Mouse (Mus musculus) stomach, embryonic 14.5 days (tissue): ENCODE measurements at regions not wholly inside any gene's neighbourhood (a gene's known extent, or its start where the extent isn't known, plus 50 kb on each side); places are given as distances from the start of the nearest gene placed in this dataset.
A peak's percentile ranks its signal among the peaks of the same experiment; 100 is the strongest.

Experiments
- ATAC-seq: fragments of 200-750 bp; cut with Nextera tagmentation; 2 replicates; pipeline ENCODE4 v1.8.0; 2017; ENCODE audit warnings: low read depth, moderate TSS enrichment; ENCODE audit not compliant: insufficient number of reproducible peaks, insufficient read depth, low FRiP score
- H3K27ac ChIP-seq: fragments of 300-500 bp; sonication (generic); 2 replicates; pipeline ENCODE4 v1.5.1; 2014; ENCODE audit warnings: mild to moderate bottlenecking, low read length, moderate library complexity, mixed read lengths
- H3K27me3 ChIP-seq: fragments of 300-500 bp; sonication (generic); 2 replicates; pipeline ENCODE4 v1.6.1; 2014; ENCODE audit warnings: low read length, control low read depth, mixed read lengths; ENCODE audit not compliant: control insufficient read depth, insufficient read depth
- H3K36me3 ChIP-seq: fragments of 300-500 bp; sonication (generic); 2 replicates; pipeline ENCODE4 v1.6.1; 2014; ENCODE audit warnings: mild to moderate bottlenecking, control low read depth, low read length, moderate library complexity, mixed read lengths; ENCODE audit not compliant: control insufficient read depth, insufficient read depth
- H3K4me1 ChIP-seq: fragments of 300-500 bp; sonication (generic); 2 replicates; pipeline ENCODE4 v1.6.1; 2014; ENCODE audit warnings: low read length, control low read depth, mixed read lengths; ENCODE audit not compliant: control insufficient read depth, insufficient read depth
- H3K4me2 ChIP-seq: fragments of 300-500 bp; sonication (generic); replicated peaks from 2 replicates; pipeline ENCODE4 v1.6.1; 2014; ENCODE audit warnings: low read depth, low read length, control low read depth
- H3K4me3 ChIP-seq: fragments of 300-500 bp; sonication (generic); 2 replicates; pipeline ENCODE4 v1.5.1; 2014; ENCODE audit warnings: low read depth, low read length, control low read depth
- H3K9ac ChIP-seq: fragments of 300-500 bp; sonication (generic); replicated peaks from 2 replicates; pipeline ENCODE4 v1.6.1; 2014; ENCODE audit warnings: low read depth, mild to moderate bottlenecking, control low read depth, low read length, moderate library complexity, mixed read lengths
- H3K9me3 ChIP-seq: fragments of 300-500 bp; sonication (generic); 2 replicates; pipeline ENCODE4 v1.6.1; 2016; ENCODE audit warnings: low read depth, low read length, control low read depth; ENCODE audit not compliant: control insufficient read depth
- WGBS: fragments of 180-500 bp; shearing (Covaris S2); extraction: QIAGEN DNeasy Blood & Tissue Kit; methylation state at CpG from one replicate; pipeline ENCODE4 v1.1.7; 2014; 5-methylcytosine and 5-hydroxymethylcytosine counted together

GRCm38 (mm10) chr8:56682564-56682963 lies 131.7 kb downstream of the Fbxo8 start:
- no peak for ATAC-seq
- Histone ChIP-seq H3K27ac (no peak overlapping the region), H3K4me2 (no peak overlapping the region), H3K27me3 (no peaks in the 10 kb centered on the region), H3K4me3 (no peak overlapping the region), H3K9me3 (no peaks in the 10 kb centered on the region), H3K4me1 (no peaks in the 10 kb centered on the region), H3K9ac (no peak overlapping the region), H3K36me3 (no peaks in the 10 kb centered on the region)
- WGBS: 8% methylated on average over 3 of the region's 3 CpGs

DNA sequence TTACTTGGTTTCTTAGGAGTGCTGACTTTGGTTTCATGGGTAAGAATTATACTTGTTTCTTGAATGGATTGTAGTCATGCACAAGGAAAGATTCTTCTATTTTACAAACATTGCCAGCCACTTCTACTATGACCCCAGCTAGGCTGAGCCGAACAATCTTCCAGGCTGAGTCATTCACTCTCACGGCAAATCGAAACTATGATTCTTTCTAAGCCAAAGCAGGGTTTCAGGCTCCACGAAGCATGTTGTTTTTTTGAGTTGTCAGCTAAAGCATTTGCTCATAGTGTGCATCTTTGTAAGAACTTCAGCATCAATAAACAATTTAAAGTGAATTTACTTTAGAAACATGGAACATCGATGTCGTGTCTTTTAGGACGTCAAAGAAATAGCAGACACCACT lies 133.5 kb downstream of the Fbxo8 start:
- H3K4me3 ChIP-seq: no peak overlapping the region
- WGBS: 69% methylated on average over 7 of the region's 7 CpGs
- H3K27ac ChIP-seq: no peak overlapping the region
- H3K4me2 ChIP-seq: no peak overlapping the region
- ATAC-seq: no peak
- no peaks in the 10 kb centered on the region for H3K27me3 ChIP-seq
- no peaks in the 10 kb centered on the region for H3K9me3 ChIP-seq
- no peak overlapping the region for H3K9ac ChIP-seq
- no peaks in the 10 kb centered on the region for H3K36me3 ChIP-seq
- no peaks in the 10 kb centered on the region for H3K4me1 ChIP-seq

DNA sequence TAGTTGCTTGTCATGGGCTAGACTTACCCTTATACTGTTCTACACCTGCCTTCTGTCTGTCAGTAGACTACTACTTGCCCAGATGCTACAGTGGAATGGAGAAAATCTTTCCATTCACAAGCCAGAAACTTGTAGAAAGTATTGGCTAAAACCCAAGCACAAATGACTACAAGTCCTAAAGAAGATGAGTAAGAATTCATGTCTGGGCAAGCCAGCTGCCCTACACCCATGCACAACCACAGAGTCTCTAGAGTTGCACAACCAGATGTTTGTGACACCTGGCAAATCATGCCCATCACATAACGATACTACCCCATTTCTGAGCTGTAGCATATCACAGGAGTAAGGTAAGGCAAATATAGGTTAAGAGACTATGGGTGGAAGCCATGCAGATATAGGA lies 144.5 kb downstream of the Fbxo8 start:
- Histone ChIP-seq H3K4me2 (no peak overlapping the region), H3K9me3 (no peaks in the 10 kb centered on the region), H3K36me3 (no peaks in the 10 kb centered on the region), H3K9ac (no peak overlapping the region), H3K27me3 (no peaks in the 10 kb centered on the region), H3K4me1 (0 out of 2 replicates have a peak, but pooled peaks cover 4% of the 10 kb centered on the region), H3K4me3 (no peak overlapping the region), H3K27ac (no peak overlapping the region)
- WGBS: 94% methylated on average over 1 of the region's 1 CpGs
- no peak for ATAC-seq

- no peaks in the 10 kb centered on the region for H3K9me3 ChIP-seq
- WGBS: 40% methylated on average over 2 of the region's 2 CpGs
- H3K4me1 ChIP-seq: no peaks in the 10 kb centered on the region
- peak; percentile 80 for ATAC-seq
- H3K36me3 ChIP-seq: no peaks in the 10 kb centered on the region
- H3K4me2 ChIP-seq: no peak overlapping the region
- no peaks in the 10 kb centered on the region for H3K27me3 ChIP-seq
- peak overlapping the region; percentile 21; the same call in 1 of the 2 replicates for H3K27ac ChIP-seq
- no peak overlapping the region for H3K4me3 ChIP-seq
- no peak overlapping the region for H3K9ac ChIP-seq
These were observed 149.8 kb downstream of the Fbxo8 start for GRCm38 (mm10) chr8:56700580-56701145.

DNA sequence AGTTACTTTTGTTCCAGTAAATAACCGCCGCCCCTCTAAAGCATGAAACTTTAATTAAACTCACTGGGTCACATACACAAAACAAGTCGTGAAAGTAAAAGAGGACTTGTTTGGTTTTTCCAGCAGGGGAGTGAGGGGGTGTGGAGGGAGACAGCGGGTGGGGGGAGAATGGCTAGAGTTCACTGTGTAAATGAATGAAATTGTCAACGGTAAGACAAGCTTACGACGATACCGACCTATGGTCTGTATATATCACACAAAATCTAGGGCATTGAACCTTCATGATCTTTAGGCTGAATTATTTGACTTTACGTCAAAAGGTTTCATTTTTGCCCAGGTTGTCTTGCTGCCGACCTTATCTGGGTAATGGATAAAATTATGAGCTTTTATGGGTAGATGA lies 155.5 kb downstream of the Fbxo8 start:
- no peak overlapping the region for H3K27ac ChIP-seq
- H3K4me2 ChIP-seq: no peak overlapping the region
- H3K4me3 ChIP-seq: no peak overlapping the region
- no peaks in the 10 kb centered on the region for H3K36me3 ChIP-seq
- H3K9ac ChIP-seq: no peak overlapping the region
- ATAC-seq: no peak
- H3K9me3 ChIP-seq: no peaks in the 10 kb centered on the region
- no peaks in the 10 kb centered on the region for H3K4me1 ChIP-seq
- no peaks in the 10 kb centered on the region for H3K27me3 ChIP-seq
- WGBS: 28% methylated on average over 10 of the region's 10 CpGs

DNA sequence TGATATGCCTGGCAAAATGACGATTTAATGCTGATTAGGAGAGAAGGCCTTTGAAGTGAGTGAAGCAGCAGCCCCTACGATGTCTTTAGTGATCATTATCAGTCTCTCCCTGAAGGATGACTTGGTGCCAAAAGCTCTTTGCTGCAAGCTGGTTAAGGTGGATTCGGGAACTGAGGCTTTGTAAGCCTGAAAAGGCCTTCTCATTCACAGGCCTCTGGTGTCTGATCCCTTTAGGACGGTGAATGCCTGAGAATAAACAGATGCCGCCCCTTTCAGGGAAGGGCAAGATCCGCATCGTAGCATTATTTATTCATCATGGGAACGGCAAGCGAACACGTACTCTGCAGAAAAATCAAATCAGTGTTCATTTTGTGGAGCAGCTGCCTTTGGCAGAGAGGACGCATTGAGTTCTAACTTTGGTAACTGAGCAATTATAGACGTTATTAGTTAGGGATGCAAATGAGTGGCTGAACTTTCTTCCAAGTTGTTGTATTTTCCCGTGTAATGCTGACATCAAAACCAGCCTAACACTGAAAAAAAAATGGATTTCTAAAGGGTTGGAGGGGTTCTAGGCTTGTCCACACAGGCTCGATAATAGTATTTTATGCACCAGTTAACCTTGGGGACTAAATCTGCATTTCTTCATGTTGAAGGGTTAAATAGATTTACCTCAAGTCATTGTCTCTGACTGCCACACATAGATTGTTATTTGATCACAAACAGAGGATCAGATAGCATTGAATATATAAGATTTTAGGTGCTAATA lies 156.2 kb downstream of the Fbxo8 start:
- Histone ChIP-seq H3K9ac (no peak overlapping the region), H3K27me3 (no peaks in the 10 kb centered on the region), H3K4me1 (no peaks in the 10 kb centered on the region), H3K4me3 (no peak overlapping the region), H3K27ac (no peak overlapping the region), H3K36me3 (no peaks in the 10 kb centered on the region), H3K9me3 (no peaks in the 10 kb centered on the region), H3K4me2 (no peak overlapping the region)
- 25% methylated on average over 14 of the region's 14 CpGs for WGBS
- ATAC-seq: peak; percentile 83; the same call in 1 of the 2 replicates

GRCm38 (mm10) chr8:56720001-56720400 lies 169.1 kb downstream of the Fbxo8 start:
- ATAC-seq: no peak
- H3K4me1 ChIP-seq: no peaks in the 10 kb centered on the region
- WGBS: 79% methylated on average over 1 of the region's 1 CpGs

GRCm38 (mm10) chr8:56722473-56723236 lies 171.8 kb downstream of the Fbxo8 start:
- ATAC-seq: no peak
- Histone ChIP-seq H3K4me3 (no peak overlapping the region), H3K27me3 (no peaks in the 10 kb centered on the region), H3K36me3 (no peaks in the 10 kb centered on the region), H3K9me3 (no peaks in the 10 kb centered on the region), H3K9ac (no peak overlapping the region), H3K4me1 (no peaks in the 10 kb centered on the region), H3K4me2 (no peak overlapping the region), H3K27ac (peak overlapping the region; percentile 23; the same call in 1 of the 2 replicates)
- WGBS: 21% methylated on average over 2 of the region's 2 CpGs

More at GRCm38 (mm10) chr8:56720001-56720400, 169.1 kb downstream of the Fbxo8 start:
- no peaks in the 10 kb centered on the region for H3K36me3 ChIP-seq
- H3K27me3 ChIP-seq: no peaks in the 10 kb centered on the region
- H3K4me2 ChIP-seq: no peak overlapping the region
- H3K4me3 ChIP-seq: no peak overlapping the region
- H3K9me3 ChIP-seq: no peaks in the 10 kb centered on the region
- no peak overlapping the region for H3K27ac ChIP-seq
- no peak overlapping the region for H3K9ac ChIP-seq
